Mouse (Mus musculus): ENCODE data around the gene Olfr1337. TPM values are rescaled to one million over a fixed set of nuclear protein-coding genes. Genes with fewer than 3 reads are reported as not detected.

The Olfr1337 gene
- polyA plus RNA-seq, 1 experiment from 2014 or later: not detected

Other genes with a start within 250 kb of the Olfr1337 start
- gene Tmem125, start 238.5 kb downstream of the Olfr1337 start, polyA plus RNA-seq (2014; fragmentation: Nextera tagmentation; extraction: Ambion mirVana): 0.25 and 0.32 TPM in 2 replicates
- gene Cfap57, start 161.8 kb downstream of the Olfr1337 start, polyA plus RNA-seq (2014; fragmentation: Nextera tagmentation; extraction: Ambion mirVana): 0.80 and 0.83 TPM in 2 replicates
- gene Ebna1bp2, start 161.8 kb downstream of the Olfr1337 start, polyA plus RNA-seq (2014; fragmentation: Nextera tagmentation; extraction: Ambion mirVana): 181 and 183 TPM in 2 replicates
- not detected in 2 replicates for gene Olfr62, start 123.6 kb downstream of the Olfr1337 start, polyA plus RNA-seq (2014; fragmentation: Nextera tagmentation; extraction: Ambion mirVana)
- 0.08 and 0.09 TPM in 2 replicates for gene Olfr1342, start 89.8 kb downstream of the Olfr1337 start, polyA plus RNA-seq (2014; fragmentation: Nextera tagmentation; extraction: Ambion mirVana)
- gene Olfr1341, start 79.1 kb downstream of the Olfr1337 start, polyA plus RNA-seq (2014; fragmentation: Nextera tagmentation; extraction: Ambion mirVana): not detected in 2 replicates
- not detected in 2 replicates for gene Olfr1340, start 62.4 kb downstream of the Olfr1337 start, polyA plus RNA-seq (2014; fragmentation: Nextera tagmentation; extraction: Ambion mirVana)
- 0.12 and 0.17 TPM in 2 replicates for gene Olfr1339, start 50.4 kb downstream of the Olfr1337 start, polyA plus RNA-seq (2014; fragmentation: Nextera tagmentation; extraction: Ambion mirVana)
- not detected in 2 replicates for gene Olfr1338, start 23.8 kb downstream of the Olfr1337 start, polyA plus RNA-seq (2014; fragmentation: Nextera tagmentation; extraction: Ambion mirVana)
- not detected in 2 replicates for gene Olfr1335, start 27.4 kb upstream of the Olfr1337 start, polyA plus RNA-seq (2014; fragmentation: Nextera tagmentation; extraction: Ambion mirVana)
- gene Olfr1333, start 53.7 kb upstream of the Olfr1337 start, polyA plus RNA-seq (2014; fragmentation: Nextera tagmentation; extraction: Ambion mirVana): not detected in 2 replicates
- not detected in 2 replicates for gene Olfr1331, start 82.1 kb upstream of the Olfr1337 start, polyA plus RNA-seq (2014; fragmentation: Nextera tagmentation; extraction: Ambion mirVana)
- gene Olfr1330, start 106.0 kb upstream of the Olfr1337 start, polyA plus RNA-seq (2014; fragmentation: Nextera tagmentation; extraction: Ambion mirVana): not detected in 2 replicates
- not detected in 2 replicates for gene Olfr1329, start 134.9 kb upstream of the Olfr1337 start, polyA plus RNA-seq (2014; fragmentation: Nextera tagmentation; extraction: Ambion mirVana)
- not detected in 2 replicates for gene Olfr1328, start 156.0 kb upstream of the Olfr1337 start, polyA plus RNA-seq (2014; fragmentation: Nextera tagmentation; extraction: Ambion mirVana)
- not detected in 2 replicates for gene Lao1, start 179.0 kb upstream of the Olfr1337 start, polyA plus RNA-seq (2014; fragmentation: Nextera tagmentation; extraction: Ambion mirVana)